Mouse (Mus musculus): ENCODE measurements around the gene Ddit4l.

DNA sequence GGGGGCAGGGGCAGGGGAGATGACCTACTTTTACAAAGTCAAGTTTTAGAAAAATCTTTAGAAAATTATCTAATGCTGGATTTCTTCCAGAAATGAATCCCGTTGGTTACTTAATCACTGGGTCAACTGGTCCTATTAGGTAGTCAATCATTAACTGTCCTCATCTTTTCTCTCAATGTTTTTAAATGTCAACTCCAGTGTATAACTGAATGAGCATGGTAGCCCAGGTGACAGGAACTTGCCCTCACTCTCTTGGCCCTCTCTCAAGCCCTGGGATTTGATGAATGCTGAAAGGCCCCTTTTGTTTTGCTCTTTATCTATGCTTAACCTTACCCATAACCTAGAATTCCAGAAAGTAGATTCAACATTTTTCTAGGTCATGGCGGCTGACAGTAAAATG is 9.4 kb upstream of the Ddit4l start:
- no peak for TF ChIP-seq CTCF (IDR thresholded peaks at IDR 0.05; ENCODE audit: control insufficient read depth, insufficient read depth, insufficient replicate concordance, low read depth, low read length)
- no peak for TF ChIP-seq POLR2A (IDR thresholded peaks at IDR 0.05; ENCODE audit: control insufficient read depth, low read depth, low read length)

Data from testis, adult 2 months (tissue).